Mouse (Mus musculus): ENCODE measurements around the gene Arnt. TPM values are rescaled to one million over a fixed set of nuclear protein-coding genes. Genes with fewer than 3 reads are reported as not detected.
"Not testable (repeated sequence)": the region's sequence is repeated elsewhere in the genome, so short reads cannot be mapped to it uniquely, and the experiment has no call there.

Gene Arnt
- total and polyA plus RNA-seq, 2 experiments: 20.8 to 24.3 TPM

DNA sequence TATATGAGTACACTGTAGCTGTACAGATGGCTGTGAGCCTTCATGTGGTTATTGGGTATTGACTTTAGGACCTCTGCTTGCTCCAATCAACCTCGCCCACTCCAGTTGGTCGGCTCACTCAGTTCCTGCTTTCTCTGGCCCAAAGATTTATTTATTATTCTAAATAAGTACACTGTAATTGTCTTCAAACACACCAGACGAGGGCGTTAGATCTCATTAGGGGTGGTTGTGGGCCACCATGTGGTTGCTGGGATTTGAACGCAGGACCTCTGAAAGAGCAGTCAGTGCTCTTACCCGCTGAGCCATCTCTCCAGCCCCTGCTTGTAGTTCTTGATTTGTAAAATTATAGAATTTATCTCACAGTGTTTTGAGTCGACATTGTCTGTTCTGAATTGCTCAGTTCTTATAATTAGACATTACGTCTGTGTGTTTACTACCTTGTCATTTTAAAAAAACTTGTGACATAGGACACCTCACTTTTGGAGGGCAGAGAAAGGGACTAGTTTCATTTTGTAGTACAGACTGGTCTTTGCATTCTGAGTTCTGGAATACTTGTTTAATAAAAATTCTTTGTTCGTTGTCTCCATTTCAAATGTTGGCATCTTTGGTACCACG lies 780 bp upstream of the Arnt start:
- peaks cover 13% of the 10 kb centered on the region for H3K36me3 ChIP-seq (ENCODE audit: control insufficient read depth, insufficient read depth, low read length)
- no peak overlapping the region for H3K9ac ChIP-seq (ENCODE audit: low read depth, low read length)
- H3K27me3 ChIP-seq (ENCODE audit: control insufficient read depth, insufficient read depth, low read length): no peaks in the 10 kb centered on the region
- H3K27ac ChIP-seq (replicated peaks; ENCODE audit: insufficient read depth, low read depth, low read length): no peak overlapping the region
- peaks cover 13% of the 10 kb centered on the region for H3K4me1 ChIP-seq (ENCODE audit: control insufficient read depth, insufficient read depth, low read length)
- no peak for DNase-seq (ENCODE audit: extremely low read depth, low read depth, low spot score)
- TF ChIP-seq CTCF (IDR thresholded peaks at IDR 0.05; ENCODE audit: low read depth, low read length) (no peak), POLR2A (IDR thresholded peaks at IDR 0.05; ENCODE audit: extremely low read depth, insufficient read depth, low read length) (no peak)
- peak overlapping the region; percentile 61 for H3K4me3 ChIP-seq (ENCODE audit: insufficient read depth, low read depth, low read length)
- WGBS: 53% methylated on average over 10 of the region's 10 CpGs
- peaks cover 26% of the 10 kb centered on the region for H3K79me2 ChIP-seq (ENCODE audit: control insufficient read depth, insufficient read depth, low read length)

DNA sequence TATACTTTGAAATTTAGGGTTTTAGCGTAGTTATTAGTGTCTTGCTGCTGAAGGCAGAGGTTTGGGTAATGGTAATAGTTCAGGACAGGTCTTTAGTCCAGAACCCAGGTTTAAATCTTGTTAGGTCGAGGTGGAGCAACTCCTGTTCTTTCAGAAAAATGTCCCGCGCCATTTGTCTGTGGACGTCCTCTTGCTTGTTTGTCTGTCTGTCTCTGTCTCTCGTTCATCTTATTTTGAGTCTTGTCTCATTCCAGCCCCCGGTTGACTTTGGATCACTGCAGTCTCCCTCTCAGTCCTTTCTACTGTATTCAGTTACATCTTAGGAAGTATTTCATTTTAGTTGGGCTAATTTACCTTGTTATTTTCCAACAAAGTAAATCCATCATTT lies 789 bp downstream of the Arnt start:
- TF ChIP-seq CTCF (IDR thresholded peaks at IDR 0.05; ENCODE audit: low read depth, low read length) (no peak), POLR2A (IDR thresholded peaks at IDR 0.05; ENCODE audit: extremely low read depth, insufficient read depth, low read length) (no peak)
- peaks cover 35% of the 10 kb centered on the region for H3K79me2 ChIP-seq (ENCODE audit: control insufficient read depth, insufficient read depth, low read length)
- H3K27ac ChIP-seq (replicated peaks; ENCODE audit: insufficient read depth, low read depth, low read length): peak overlapping the region; percentile 100
- peaks cover 15% of the 10 kb centered on the region for H3K36me3 ChIP-seq (ENCODE audit: control insufficient read depth, insufficient read depth, low read length)
- peak overlapping the region; percentile 99 for H3K4me3 ChIP-seq (ENCODE audit: insufficient read depth, low read depth, low read length)
- peaks cover 20% of the 10 kb centered on the region for H3K4me1 ChIP-seq (ENCODE audit: control insufficient read depth, insufficient read depth, low read length)
- no peaks in the 10 kb centered on the region for H3K27me3 ChIP-seq (ENCODE audit: control insufficient read depth, insufficient read depth, low read length)
- peak overlapping the region; percentile 99 for H3K9ac ChIP-seq (ENCODE audit: low read depth, low read length)
- WGBS: 3% methylated on average over 7 of the region's 7 CpGs
- DNase-seq (ENCODE audit: extremely low read depth, low read depth, low spot score): peak; percentile 60

DNA sequence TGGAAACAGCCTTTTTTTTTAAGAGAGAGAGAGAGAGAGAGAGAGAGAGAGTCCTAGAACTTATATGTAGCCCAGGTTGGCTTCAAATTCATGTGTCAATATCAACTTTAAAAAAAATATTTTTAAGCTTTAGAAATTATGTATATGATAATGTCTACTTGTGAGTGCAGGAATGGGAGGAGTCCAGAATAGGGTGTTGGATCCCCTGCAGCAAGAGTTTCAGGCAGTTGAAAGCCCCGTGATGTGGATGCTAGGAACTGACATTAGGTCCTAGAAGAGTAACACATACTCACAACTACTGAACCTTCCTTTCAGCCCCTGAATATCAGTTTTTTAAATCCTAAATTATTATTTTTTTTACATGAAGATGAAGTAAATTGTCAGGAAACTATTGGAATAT lies 1.4 kb downstream of the Arnt start:
- Histone ChIP-seq H3K27ac (replicated peaks; ENCODE audit: insufficient read depth, low read depth, low read length) (peak overlapping the region; percentile 73), H3K4me1 (ENCODE audit: control insufficient read depth, insufficient read depth, low read length) (peaks cover 21% of the 10 kb centered on the region), H3K79me2 (ENCODE audit: control insufficient read depth, insufficient read depth, low read length) (peaks cover 40% of the 10 kb centered on the region), H3K27me3 (ENCODE audit: control insufficient read depth, insufficient read depth, low read length) (no peaks in the 10 kb centered on the region), H3K4me3 (ENCODE audit: insufficient read depth, low read depth, low read length) (peak overlapping the region; percentile 53), H3K36me3 (ENCODE audit: control insufficient read depth, insufficient read depth, low read length) (peaks cover 15% of the 10 kb centered on the region), H3K9ac (ENCODE audit: low read depth, low read length) (no peak overlapping the region)
- WGBS: 5% methylated on average over 1 of the region's 1 CpGs
- no peak for DNase-seq (ENCODE audit: extremely low read depth, low read depth, low spot score)
- TF ChIP-seq POLR2A (IDR thresholded peaks at IDR 0.05; ENCODE audit: extremely low read depth, insufficient read depth, low read length) (no peak), CTCF (IDR thresholded peaks at IDR 0.05; ENCODE audit: low read depth, low read length) (no peak)

DNA sequence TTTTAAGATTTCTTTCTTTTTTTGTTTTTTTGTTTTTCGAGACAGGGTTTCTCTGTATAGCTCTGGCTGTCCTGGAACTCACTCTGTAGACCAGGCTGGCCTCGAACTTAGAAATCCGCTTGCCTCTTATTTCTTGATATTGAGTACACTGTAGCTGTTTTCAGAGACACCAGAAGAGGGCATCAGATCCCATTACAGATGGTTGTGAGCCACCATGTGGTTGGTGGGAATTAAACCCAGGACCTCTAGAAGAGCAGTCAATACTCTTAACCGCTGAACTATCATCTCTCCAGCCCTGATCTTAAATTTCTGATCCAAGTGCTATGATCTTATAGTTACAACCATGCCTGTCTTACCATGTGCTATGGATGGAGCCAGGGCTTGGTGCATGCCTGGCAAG lies 4.4 kb downstream of the Arnt start:
- DNase-seq (ENCODE audit: extremely low read depth, low read depth, low spot score); H3K9ac ChIP-seq (ENCODE audit: low read depth, low read length); H3K27me3 ChIP-seq (ENCODE audit: control insufficient read depth, insufficient read depth, low read length); H3K4me3 ChIP-seq (ENCODE audit: insufficient read depth, low read depth, low read length): not testable (repeated sequence)
- Histone ChIP-seq H3K4me1 (ENCODE audit: control insufficient read depth, insufficient read depth, low read length) (peaks cover 31% of the 10 kb centered on the region), H3K36me3 (ENCODE audit: control insufficient read depth, insufficient read depth, low read length) (peaks cover 15% of the 10 kb centered on the region), H3K79me2 (ENCODE audit: control insufficient read depth, insufficient read depth, low read length) (peaks cover 51% of the 10 kb centered on the region), H3K27ac (replicated peaks; ENCODE audit: insufficient read depth, low read depth, low read length) (0 out of 2 replicates have a peak overlapping the region, but pooled peaks have one; percentile 34)
- 97% methylated on average over 4 of the region's 4 CpGs for WGBS

DNA sequence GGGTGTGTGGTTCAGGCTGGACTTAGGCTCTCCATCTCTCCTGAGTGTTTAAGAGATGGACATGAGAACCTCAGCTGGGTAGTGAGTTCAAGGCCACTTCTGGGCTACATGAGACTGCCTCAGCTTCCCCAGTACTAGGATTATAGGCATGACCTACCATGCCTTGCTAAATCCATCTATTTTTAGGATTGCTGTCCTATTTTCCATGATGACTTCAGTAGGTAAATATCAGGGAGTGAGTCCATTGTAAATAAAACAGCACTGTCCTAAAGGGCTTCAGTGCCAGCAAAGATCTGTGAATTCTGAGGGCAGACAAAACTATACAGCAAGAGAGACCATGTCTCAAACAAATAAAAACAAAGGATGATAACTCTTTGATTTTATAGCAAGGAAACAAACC lies 5.5 kb downstream of the Arnt start:
- Histone ChIP-seq H3K79me2 (ENCODE audit: control insufficient read depth, insufficient read depth, low read length) (peaks cover 48% of the 10 kb centered on the region), H3K4me3 (ENCODE audit: insufficient read depth, low read depth, low read length) (no peak overlapping the region), H3K36me3 (ENCODE audit: control insufficient read depth, insufficient read depth, low read length) (peaks cover 15% of the 10 kb centered on the region), H3K27ac (replicated peaks; ENCODE audit: insufficient read depth, low read depth, low read length) (peak overlapping the region; percentile 79), H3K4me1 (ENCODE audit: control insufficient read depth, insufficient read depth, low read length) (peaks cover 35% of the 10 kb centered on the region), H3K27me3 (ENCODE audit: control insufficient read depth, insufficient read depth, low read length) (no peaks in the 10 kb centered on the region), H3K9ac (ENCODE audit: low read depth, low read length) (no peak overlapping the region)
- TF ChIP-seq CTCF (IDR thresholded peaks at IDR 0.05; ENCODE audit: low read depth, low read length): no peak
- TF ChIP-seq POLR2A (IDR thresholded peaks at IDR 0.05; ENCODE audit: extremely low read depth, insufficient read depth, low read length): no peak
- peak; percentile 95 for DNase-seq (ENCODE audit: extremely low read depth, low read depth, low spot score)

DNA sequence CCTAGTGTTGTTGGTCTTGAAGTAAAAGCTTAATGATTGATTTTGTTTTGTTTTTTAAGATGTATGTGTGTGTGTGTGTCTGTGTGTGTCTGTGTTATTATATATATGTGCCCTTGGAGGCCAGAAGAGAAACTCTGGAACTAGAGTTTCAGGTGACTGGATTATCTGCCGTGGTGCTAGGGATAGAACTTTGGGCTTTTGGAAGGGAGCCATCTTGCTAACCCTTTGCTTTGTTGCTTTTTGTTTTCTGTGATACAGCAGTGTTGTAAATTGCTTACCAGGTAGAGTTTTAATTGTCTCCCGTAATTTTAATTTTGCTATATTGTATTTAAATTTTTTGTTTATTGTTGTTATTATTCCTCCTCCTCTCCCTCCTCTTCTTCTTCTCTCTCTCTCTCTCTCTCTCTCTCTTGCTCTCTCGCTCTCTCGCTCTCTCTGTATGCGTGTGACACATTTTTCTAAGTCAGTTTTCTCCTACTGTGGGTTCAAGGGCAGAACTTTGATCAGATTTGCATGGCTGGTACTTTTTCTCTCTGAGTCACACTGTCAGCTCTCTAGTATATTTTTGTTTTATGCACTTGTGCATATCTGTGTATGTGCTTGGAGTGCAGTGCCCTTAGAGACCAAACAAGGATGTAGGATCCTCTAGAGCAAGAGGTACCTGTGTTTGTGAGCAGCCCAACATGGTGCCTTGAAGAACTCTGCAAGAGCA lies 8.4 kb downstream of the Arnt start:
- H3K27me3 ChIP-seq (ENCODE audit: control insufficient read depth, insufficient read depth, low read length): no peaks in the 10 kb centered on the region
- TF ChIP-seq POLR2A (IDR thresholded peaks at IDR 0.05; ENCODE audit: extremely low read depth, insufficient read depth, low read length) (no peak), CTCF (IDR thresholded peaks at IDR 0.05; ENCODE audit: low read depth, low read length) (no peak)
- peaks cover 38% of the 10 kb centered on the region for H3K4me1 ChIP-seq (ENCODE audit: control insufficient read depth, insufficient read depth, low read length)
- peaks cover 34% of the 10 kb centered on the region; the same call in 1 of the 2 replicates for H3K79me2 ChIP-seq (ENCODE audit: control insufficient read depth, insufficient read depth, low read length)
- H3K27ac ChIP-seq (replicated peaks; ENCODE audit: insufficient read depth, low read depth, low read length): no peak overlapping the region
- H3K9ac ChIP-seq (ENCODE audit: low read depth, low read length): no peak overlapping the region
- DNase-seq (ENCODE audit: extremely low read depth, low read depth, low spot score): peak; percentile 87
- no peak overlapping the region for H3K4me3 ChIP-seq (ENCODE audit: insufficient read depth, low read depth, low read length)
- 29% methylated on average over 5 of the region's 5 CpGs for WGBS
- peaks cover 9% of the 10 kb centered on the region; the same call in 1 of the 2 replicates for H3K36me3 ChIP-seq (ENCODE audit: control insufficient read depth, insufficient read depth, low read length)

Measured in liver, adult 2 months (tissue).